ENCODE assay signal across 8 mouse cellular contexts in the genomic region with DNA sequence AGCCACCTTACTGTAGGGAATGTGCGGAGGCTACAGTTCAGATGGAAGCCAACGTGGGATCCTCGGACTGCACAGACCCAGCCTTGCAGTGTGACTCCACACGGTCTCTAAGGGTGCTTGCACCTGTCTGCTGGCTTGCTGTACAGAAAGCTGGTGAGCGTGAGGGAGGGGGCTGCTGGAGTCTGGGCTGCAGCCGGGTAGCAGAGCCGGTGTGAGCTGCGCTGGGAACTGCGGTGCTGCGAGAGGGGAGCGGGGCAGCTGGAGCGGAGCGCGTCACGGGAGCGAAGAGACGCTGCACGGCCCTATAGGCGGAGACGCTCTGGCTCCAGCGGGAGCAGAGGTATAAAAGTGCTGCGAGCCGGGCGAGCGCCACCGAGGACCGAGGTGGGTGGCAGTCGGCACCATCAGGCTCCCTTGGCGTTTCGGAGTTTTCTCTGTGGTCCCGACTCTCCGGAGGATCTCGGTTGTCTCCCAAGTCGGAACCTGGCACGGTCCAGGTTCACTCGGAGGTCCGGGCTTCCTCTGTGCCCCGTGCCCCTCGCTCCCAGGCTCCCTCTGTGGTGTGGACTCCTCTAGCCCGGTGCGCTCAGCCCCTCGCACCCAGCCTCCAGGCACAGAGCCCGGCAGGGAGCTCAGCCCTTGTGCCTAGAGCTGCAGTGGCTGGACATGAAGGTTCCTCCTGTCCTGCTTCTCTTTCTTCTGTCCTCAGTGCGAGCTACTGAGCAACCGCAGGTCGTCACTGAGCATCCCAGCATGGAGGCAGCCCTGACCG. TPM values are rescaled to one million over a fixed set of nuclear protein-coding genes. Genes with fewer than 3 reads are reported as not detected.
DNase-seq lines count a peak whose midpoint lies in the region; ATAC-seq and TF ChIP-seq lines count a peak whose summit lies in the region.

A gene (plus strand): TSS at position 343 of the 772 bp plus-strand sequence.

- H3K9me3 ChIP-seq in lung, embryonic 14.5 days (ENCODE audit: low read depth, low read length): no peaks in the 10 kb centered on the region
- H3K9me3 ChIP-seq in heart, postnatal 0 days (replicated peaks; ENCODE audit: control insufficient read depth, low read length): no peaks in the 10 kb centered on the region
- H3K9me3 ChIP-seq in midbrain, embryonic 14.5 days (ENCODE audit: control insufficient read depth, low read length): no peaks in the 10 kb centered on the region

- H3K27me3 ChIP-seq in lung, embryonic 14.5 days (ENCODE audit: insufficient read depth, low read length): peaks cover 46% of the 10 kb centered on the region
- H3K27me3 ChIP-seq in heart, postnatal 0 days (ENCODE audit: control insufficient read depth, insufficient read depth, low read length): peaks cover 73% of the 10 kb centered on the region
- H3K27me3 ChIP-seq in midbrain, embryonic 14.5 days (ENCODE audit: control insufficient read depth, insufficient read depth, low read length): peaks cover 22% of the 10 kb centered on the region

- H3K4me3 ChIP-seq in lung, embryonic 14.5 days (ENCODE audit: low read depth, low read length): peak within 1 kb of the TSS; percentile 42
- peak within 1 kb of the TSS; percentile 38 for H3K4me3 ChIP-seq in heart, postnatal 0 days (ENCODE audit: low read depth, low read length)
- H3K4me3 ChIP-seq in left cerebral cortex, adult 2 months: peak within 1 kb of the TSS; percentile 61
- H3K4me3 ChIP-seq in midbrain, embryonic 14.5 days (replicated peaks; ENCODE audit: low read depth, low read length): peak within 1 kb of the TSS; percentile 49

- 3% methylated on average over 47 of the region's 47 CpGs for WGBS in lung, embryonic 14.5 days
- WGBS in heart, postnatal 0 days: 2% methylated on average over 47 of the region's 47 CpGs
- WGBS in midbrain, embryonic 14.5 days: 2% methylated on average over 47 of the region's 47 CpGs

- DNase-seq in lung, embryonic 14.5 days: peak; percentile 73
- no peak for DNase-seq in lung, postnatal 14 days
- peak; percentile 76 for DNase-seq in embryo, embryonic 10 days (ENCODE audit: low spot score)
- DNase-seq in heart, postnatal 0 days (ENCODE audit: low spot score): peak; percentile 30
- peak; percentile 73 to 75 for DNase-seq in left cerebral cortex, adult 2 months (ENCODE audit: extremely low spot score in 1 of 2, low spot score in 2 of 2)
- DNase-seq in midbrain, embryonic 14.5 days: peak; percentile 83
- peak; percentile 86 for DNase-seq in thymus, postnatal 0 days (ENCODE audit: low spot score)
- no peak for DNase-seq in urinary bladder, postnatal 36 days (ENCODE audit: low spot score in 2 of 2)

- ATAC-seq in lung, embryonic 14.5 days (ENCODE audit: insufficient read depth): peak; percentile 87
- peak; percentile 39; the same call in 1 of the 2 replicates for ATAC-seq in heart, postnatal 0 days (ENCODE audit: insufficient read depth, low read depth)
- ATAC-seq in midbrain, embryonic 14.5 days (ENCODE audit: low FRiP score, low TSS enrichment): peak; percentile 90

- intact Hi-C loops in left cerebral cortex, adult 2 months (cut with DNase I): loop anchor here (2.0 kb wide), 1 partner anchor 75 kb away; a partner anchor contains a TSS

- TF ChIP-seq EP300 in heart, postnatal 0 days (IDR thresholded peaks at IDR 0.05; ENCODE audit: low read depth): no peak

- H3K4me1 ChIP-seq in lung, embryonic 14.5 days (ENCODE audit: insufficient read depth): no peaks in the 10 kb centered on the region
- no peaks in the 10 kb centered on the region for H3K4me1 ChIP-seq in heart, postnatal 0 days (ENCODE audit: control insufficient read depth, insufficient read depth)
- H3K4me1 ChIP-seq in midbrain, embryonic 14.5 days (ENCODE audit: control insufficient read depth, insufficient read depth, low read length): no peaks in the 10 kb centered on the region; the same call in none of the 2 replicates

- H3K9ac ChIP-seq in lung, embryonic 14.5 days: peak within 1 kb of the TSS; percentile 23
- no peak within 1 kb of the TSS for H3K9ac ChIP-seq in heart, postnatal 0 days (replicated peaks; ENCODE audit: low read depth, low read length)
- peak within 1 kb of the TSS; percentile 46 for H3K9ac ChIP-seq in midbrain, embryonic 14.5 days (replicated peaks; ENCODE audit: low read length)

- TF ChIP-seq CTCF in lung, embryonic 14.5 days (IDR thresholded peaks at IDR 0.05; ENCODE audit: low read depth): no peak
- no peak for TF ChIP-seq CTCF in heart, postnatal 0 days (IDR thresholded peaks at IDR 0.05; ENCODE audit: low read depth)
- no peak for TF ChIP-seq CTCF in left cerebral cortex, adult 2 months (IDR thresholded peaks at IDR 0.05)

- H3K36me3 ChIP-seq in lung, embryonic 14.5 days (ENCODE audit: insufficient read depth): no peaks in the 10 kb centered on the region
- H3K36me3 ChIP-seq in heart, postnatal 0 days (replicated peaks; ENCODE audit: control insufficient read depth, insufficient read depth, low read length): no peaks in the 10 kb centered on the region
- H3K36me3 ChIP-seq in midbrain, embryonic 14.5 days (ENCODE audit: control insufficient read depth, insufficient read depth, low read length): no peaks in the 10 kb centered on the region

- peak within 1 kb of the TSS; percentile 76 for H3K4me2 ChIP-seq in lung, embryonic 14.5 days
- H3K4me2 ChIP-seq in heart, postnatal 0 days (ENCODE audit: low read depth, low read length): peak within 1 kb of the TSS; percentile 60
- peak within 1 kb of the TSS; percentile 87 for H3K4me2 ChIP-seq in midbrain, embryonic 14.5 days (ENCODE audit: low read length)

- H3K27ac ChIP-seq in lung, embryonic 14.5 days (ENCODE audit: low read depth): no peak within 1 kb of the TSS
- H3K27ac ChIP-seq in heart, postnatal 0 days (ENCODE audit: low read depth): no peak within 1 kb of the TSS
- H3K27ac ChIP-seq in left cerebral cortex, adult 2 months: peak within 1 kb of the TSS; percentile 82
- no peak within 1 kb of the TSS for H3K27ac ChIP-seq in midbrain, embryonic 14.5 days (replicated peaks; ENCODE audit: low read depth, low read length)

RNA-seq across cellular contexts. Expression of the gene that starts here (rescaled TPM):
- 0.13 and 0.24 TPM in 2 replicates for polyA plus RNA-seq in lung, embryonic 14.5 days (2014; fragmentation: Nextera tagmentation; extraction: Ambion mirVana)
- 0.15 TPM in 1 of 2 replicates, not detected in the other for total RNA-seq in heart, postnatal 0 days (2014; rRNA removed; ENCODE audit: low replicate concordance)
- polyA plus RNA-seq in heart, postnatal 0 days (2015; fragmentation: Nextera tagmentation; extraction: Ambion mirVana): 0.04 TPM in 1 of 2 replicates, not detected in the other
- total RNA-seq in left cerebral cortex, adult 2 months (2021): 10 to 100 TPM; 20.0 to 23.6 TPM
- 3.5 TPM in 2 replicates for polyA plus RNA-seq in midbrain, embryonic 14.5 days (2014; fragmentation: Nextera tagmentation; extraction: Ambion mirVana)
- polyA plus RNA-seq in thymus, postnatal 0 days (2015; fragmentation: Nextera tagmentation; extraction: Ambion mirVana): 7.4 and 9.4 TPM in 2 replicates

Comparison
In these comparisons a context has a peak if more than half of its experiments do, and no peak if none do; other contexts are left out.
1. RNA of the gene that starts here (total RNA-seq): 20.0 to 23.6 TPM in left cerebral cortex, adult 2 months; 0.15 TPM in heart, postnatal 0 days; every median in the first group is over 10 times any median in the second.
2. Peak in DNase-seq, ATAC-seq, H3K4me3 ChIP-seq, H3K9ac ChIP-seq and H3K4me2 ChIP-seq in lung, embryonic 14.5 days; RNA of the gene not detected or under 1 TPM.
3. Peak in DNase-seq, ATAC-seq, H3K4me3 ChIP-seq and H3K4me2 ChIP-seq in heart, postnatal 0 days; RNA of the gene not detected or under 1 TPM.
4. ATAC-seq: peak in every context shown above with its lines; median percentile 90 in midbrain, embryonic 14.5 days; 87 in lung, embryonic 14.5 days; 39 in heart, postnatal 0 days.
5. DNase-seq: peak in embryo, embryonic 10 days (single experiment), left cerebral cortex, adult 2 months (2 of 2), midbrain, embryonic 14.5 days (single experiment) and thymus, postnatal 0 days (single experiment); none in lung, postnatal 14 days (single experiment) and urinary bladder, postnatal 36 days (0 of 2).
6. Peak in every context shown above with its lines, with median percentiles within 50 percentile points of each other: H3K4me2 ChIP-seq and H3K4me3 ChIP-seq.